Mouse (Mus musculus): ENCODE results near the gene H2-DMa. TPM values are rescaled to one million over a fixed set of nuclear protein-coding genes. Genes with fewer than 3 reads are reported as not detected.

The H2-DMa gene
- polyA plus RNA-seq, 1 experiment from 2014 or later, result 5.3 TPM

GRCm38 (mm10) chr17:34152923-34153322, 33.6 kb downstream of the H2-DMa start, which contains the start of gene H2-DMb1:
H2-DMb1 (plus strand) TSS chr17:34153072.
- no peaks in the 10 kb centered on the region for H3K4me1 ChIP-seq
- no peak within 1 kb of the TSS for H3K4me3 ChIP-seq
- WGBS, result 61% methylated on average over 4 of the region's 4 CpGs
- no peak for DNase-seq (ENCODE audit: low spot score)
- no peak within 1 kb of the TSS for H3K27ac ChIP-seq
- H3K36me3 ChIP-seq, result no peaks in the 10 kb centered on the region
- H3K27me3 ChIP-seq (ENCODE audit: low read depth, poor library complexity, severe bottlenecking), result peaks cover 7% of the 10 kb centered on the region; the same call in 1 of the 2 replicates
- no peaks in the 10 kb centered on the region for H3K9me3 ChIP-seq (replicated peaks)

GRCm38 (mm10) chr17:34155534-34155933, 36.2 kb downstream of the H2-DMa start:
- no peak overlapping the region for H3K27ac ChIP-seq
- no peaks in the 10 kb centered on the region for H3K9me3 ChIP-seq (replicated peaks)
- no peaks in the 10 kb centered on the region for H3K4me1 ChIP-seq
- whole genome bisulfite sequencing, result 61% methylated on average over 5 of the region's 5 CpGs
- H3K4me3 ChIP-seq, result no peak overlapping the region
- DNase-seq (ENCODE audit: low spot score), result no peak
- H3K36me3 ChIP-seq, result no peaks in the 10 kb centered on the region
- peaks cover 7% of the 10 kb centered on the region; the same call in 1 of the 2 replicates for H3K27me3 ChIP-seq (ENCODE audit: low read depth, poor library complexity, severe bottlenecking)

GRCm38 (mm10) chr17:34164202-34164895, 45.0 kb downstream of the H2-DMa start:
- H3K4me3 ChIP-seq, result no peak overlapping the region
- no peaks in the 10 kb centered on the region for H3K36me3 ChIP-seq
- WGBS, result 45% methylated on average over 9 of the region's 9 CpGs
- H3K27ac ChIP-seq, result no peak overlapping the region
- no peak for DNase-seq (ENCODE audit: low spot score)
- H3K4me1 ChIP-seq, result no peaks in the 10 kb centered on the region
- no peaks in the 10 kb centered on the region for H3K9me3 ChIP-seq (replicated peaks)
- H3K27me3 ChIP-seq (ENCODE audit: low read depth, poor library complexity, severe bottlenecking), result no peaks in the 10 kb centered on the region

- Histone ChIP-seq H3K4me1 (no peaks in the 10 kb centered on the region), H3K27me3 (ENCODE audit: low read depth, poor library complexity, severe bottlenecking) (no peaks in the 10 kb centered on the region), H3K27ac (no peak overlapping the region), H3K36me3 (no peaks in the 10 kb centered on the region), H3K4me3 (no peak overlapping the region), H3K9me3 (replicated peaks) (no peaks in the 10 kb centered on the region)
- no peak for DNase-seq (ENCODE audit: low spot score)
- WGBS, result 78% methylated on average over 6 of the region's 6 CpGs
Measured at GRCm38 (mm10) chr17:34165033-34165730, 45.8 kb downstream of the H2-DMa start.

- Histone ChIP-seq H3K27ac (no peak overlapping the region), H3K9me3 (replicated peaks) (no peaks in the 10 kb centered on the region), H3K4me1 (no peaks in the 10 kb centered on the region), H3K4me3 (no peak overlapping the region), H3K36me3 (no peaks in the 10 kb centered on the region), H3K27me3 (ENCODE audit: low read depth, poor library complexity, severe bottlenecking) (no peaks in the 10 kb centered on the region; the same call in 1 of the 2 replicates)
- 4% methylated on average over 2 of the region's 2 CpGs for WGBS
- no peak for DNase-seq (ENCODE audit: low spot score)
Measured at GRCm38 (mm10) chr17:34169279-34169678, 49.9 kb downstream of the H2-DMa start.

GRCm38 (mm10) chr17:34170487-34170876, 51.1 kb downstream of the H2-DMa start:
- Histone ChIP-seq H3K9me3 (replicated peaks) (no peaks in the 10 kb centered on the region), H3K4me1 (no peaks in the 10 kb centered on the region), H3K4me3 (no peak overlapping the region), H3K27ac (no peak overlapping the region), H3K36me3 (no peaks in the 10 kb centered on the region), H3K27me3 (ENCODE audit: low read depth, poor library complexity, severe bottlenecking) (no peaks in the 10 kb centered on the region; the same call in 1 of the 2 replicates)
- WGBS, result 33% methylated on average over 4 of the region's 4 CpGs
- no peak for DNase-seq (ENCODE audit: low spot score)

GRCm38 (mm10) chr17:34170877-34171498, 51.6 kb downstream of the H2-DMa start:
- H3K27ac ChIP-seq, result no peak overlapping the region
- H3K27me3 ChIP-seq (ENCODE audit: low read depth, poor library complexity, severe bottlenecking), result no peaks in the 10 kb centered on the region; the same call in 1 of the 2 replicates
- 44% methylated on average over 13 of the region's 13 CpGs for WGBS
- no peak overlapping the region for H3K4me3 ChIP-seq
- no peaks in the 10 kb centered on the region for H3K4me1 ChIP-seq
- no peaks in the 10 kb centered on the region for H3K9me3 ChIP-seq (replicated peaks)
- H3K36me3 ChIP-seq, result no peaks in the 10 kb centered on the region
- peak; percentile 84 for DNase-seq (ENCODE audit: low spot score)

- H3K27ac ChIP-seq, result no peak overlapping the region
- H3K36me3 ChIP-seq, result no peaks in the 10 kb centered on the region
- DNase-seq (ENCODE audit: low spot score), result no peak
- 94% methylated on average over 5 of the region's 5 CpGs for WGBS
- no peak overlapping the region for H3K4me3 ChIP-seq
- no peaks in the 10 kb centered on the region; the same call in 1 of the 2 replicates for H3K9me3 ChIP-seq (replicated peaks)
- no peaks in the 10 kb centered on the region; the same call in 1 of the 2 replicates for H3K27me3 ChIP-seq (ENCODE audit: low read depth, poor library complexity, severe bottlenecking)
- H3K4me1 ChIP-seq, result no peaks in the 10 kb centered on the region
Measured at GRCm38 (mm10) chr17:34172528-34172927, 53.2 kb downstream of the H2-DMa start.

- Histone ChIP-seq H3K4me1 (no peaks in the 10 kb centered on the region), H3K36me3 (no peaks in the 10 kb centered on the region), H3K27me3 (ENCODE audit: low read depth, poor library complexity, severe bottlenecking) (no peaks in the 10 kb centered on the region; the same call in 1 of the 2 replicates), H3K9me3 (replicated peaks) (no peaks in the 10 kb centered on the region; the same call in 1 of the 2 replicates), H3K4me3 (no peak overlapping the region), H3K27ac (no peak overlapping the region)
- WGBS, result 72% methylated on average over 1 of the region's 1 CpGs
- no peak for DNase-seq (ENCODE audit: low spot score)
Measured at GRCm38 (mm10) chr17:34174075-34174474, 54.7 kb downstream of the H2-DMa start.

GRCm38 (mm10) chr17:34177179-34177578, 57.8 kb downstream of the H2-DMa start:
- DNase-seq (ENCODE audit: low spot score), result no peak
- WGBS, result 74% methylated on average over 4 of the region's 4 CpGs

GRCm38 (mm10) chr17:34179019-34179418, 59.7 kb downstream of the H2-DMa start:
- H3K27ac ChIP-seq, result no peak overlapping the region
- 63% methylated on average over 6 of the region's 6 CpGs for WGBS
- no peaks in the 10 kb centered on the region; the same call in 1 of the 2 replicates for H3K9me3 ChIP-seq (replicated peaks)
- no peak overlapping the region for H3K4me3 ChIP-seq
- no peak for DNase-seq (ENCODE audit: low spot score)
- peaks cover 12% of the 10 kb centered on the region for H3K27me3 ChIP-seq (ENCODE audit: low read depth, poor library complexity, severe bottlenecking)
- H3K36me3 ChIP-seq, result no peaks in the 10 kb centered on the region
- H3K4me1 ChIP-seq, result no peaks in the 10 kb centered on the region

More at GRCm38 (mm10) chr17:34177179-34177578, 57.8 kb downstream of the H2-DMa start:
- Histone ChIP-seq H3K4me1 (no peaks in the 10 kb centered on the region), H3K36me3 (no peaks in the 10 kb centered on the region), H3K4me3 (no peak overlapping the region), H3K27ac (no peak overlapping the region), H3K9me3 (replicated peaks) (no peaks in the 10 kb centered on the region; the same call in 1 of the 2 replicates), H3K27me3 (ENCODE audit: low read depth, poor library complexity, severe bottlenecking) (no peaks in the 10 kb centered on the region; the same call in 1 of the 2 replicates)

GRCm38 (mm10) chr17:34179913-34180859, 60.8 kb downstream of the H2-DMa start:
- Histone ChIP-seq H3K9me3 (replicated peaks) (no peaks in the 10 kb centered on the region; the same call in 1 of the 2 replicates), H3K27me3 (ENCODE audit: low read depth, poor library complexity, severe bottlenecking) (peaks cover 24% of the 10 kb centered on the region), H3K27ac (no peak overlapping the region), H3K4me3 (no peak overlapping the region), H3K36me3 (no peaks in the 10 kb centered on the region), H3K4me1 (no peaks in the 10 kb centered on the region)
- 77% methylated on average over 13 of the region's 13 CpGs for WGBS
- no peak for DNase-seq (ENCODE audit: low spot score)
